Mouse (Mus musculus): ENCODE data around the gene Ccdc174. TPM values are rescaled to one million over a fixed set of nuclear protein-coding genes. Genes with fewer than 3 reads are reported as not detected.
A peak's percentile ranks its signal among the peaks of the same experiment; 100 is the strongest.
"Not testable (repeated sequence)": the region's sequence is repeated elsewhere in the genome, so short reads cannot be mapped to it uniquely, and the experiment has no call there.

Ccdc174 gene
- total RNA-seq (2017) = 47.5 and 69.5 TPM in 2 replicates

GRCm38 (mm10) chr6:91877885-91878651 lies at the start of gene Ccdc174:
Ccdc174 (plus strand) TSS chr6:91878053.
- ATAC-seq (replicated peaks; ENCODE audit: low read depth, poor library complexity, severe bottlenecking) = peak; percentile 99

GRCm38 (mm10) chr6:91832863-91833440 lies 44.9 kb upstream of the Ccdc174 start:
- ATAC-seq (replicated peaks; ENCODE audit: low read depth, poor library complexity, severe bottlenecking) = no peak

DNA sequence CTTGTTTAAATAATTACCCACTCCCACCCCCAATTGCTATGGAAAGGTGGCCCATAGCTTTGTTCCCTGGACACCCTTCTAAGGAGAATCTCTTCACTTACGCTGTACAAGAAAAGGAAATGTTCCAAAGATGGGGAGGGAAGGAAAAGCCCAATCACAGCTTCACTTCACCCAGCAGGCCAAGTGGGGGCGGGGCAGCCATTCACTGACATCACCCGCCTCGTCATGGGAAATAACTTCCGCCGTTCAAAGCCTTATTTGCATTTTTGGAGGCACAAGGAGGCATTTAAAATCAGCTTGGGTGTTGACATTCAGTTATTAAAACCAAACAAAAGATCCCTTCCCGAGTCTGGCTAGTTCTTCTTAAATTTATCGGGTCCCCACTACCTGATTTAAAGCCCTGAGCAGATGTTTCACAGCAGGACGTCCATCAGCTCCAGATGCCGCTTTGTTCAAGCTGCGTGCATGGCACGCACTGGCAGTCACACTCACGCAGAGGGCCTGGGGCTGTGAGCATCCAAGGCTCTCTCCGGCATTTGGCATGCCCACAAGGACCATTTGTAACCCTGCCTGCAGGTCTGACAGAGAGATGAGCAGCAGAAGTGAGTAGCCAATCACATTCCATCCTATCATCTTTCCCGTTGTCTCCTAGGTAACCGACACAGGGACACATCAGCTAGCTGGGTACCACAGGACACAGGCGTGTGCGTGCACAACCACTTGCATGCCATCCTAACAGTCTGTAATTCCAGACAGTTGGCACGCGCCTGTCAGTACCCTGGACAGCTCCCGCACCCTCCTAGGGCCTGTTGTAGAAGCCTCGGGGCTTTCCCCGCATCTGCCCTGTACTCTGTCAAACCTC lies 38.6 kb upstream of the Ccdc174 start:
- ATAC-seq (replicated peaks; ENCODE audit: low read depth, poor library complexity, severe bottlenecking) = peak; percentile 83

DNA sequence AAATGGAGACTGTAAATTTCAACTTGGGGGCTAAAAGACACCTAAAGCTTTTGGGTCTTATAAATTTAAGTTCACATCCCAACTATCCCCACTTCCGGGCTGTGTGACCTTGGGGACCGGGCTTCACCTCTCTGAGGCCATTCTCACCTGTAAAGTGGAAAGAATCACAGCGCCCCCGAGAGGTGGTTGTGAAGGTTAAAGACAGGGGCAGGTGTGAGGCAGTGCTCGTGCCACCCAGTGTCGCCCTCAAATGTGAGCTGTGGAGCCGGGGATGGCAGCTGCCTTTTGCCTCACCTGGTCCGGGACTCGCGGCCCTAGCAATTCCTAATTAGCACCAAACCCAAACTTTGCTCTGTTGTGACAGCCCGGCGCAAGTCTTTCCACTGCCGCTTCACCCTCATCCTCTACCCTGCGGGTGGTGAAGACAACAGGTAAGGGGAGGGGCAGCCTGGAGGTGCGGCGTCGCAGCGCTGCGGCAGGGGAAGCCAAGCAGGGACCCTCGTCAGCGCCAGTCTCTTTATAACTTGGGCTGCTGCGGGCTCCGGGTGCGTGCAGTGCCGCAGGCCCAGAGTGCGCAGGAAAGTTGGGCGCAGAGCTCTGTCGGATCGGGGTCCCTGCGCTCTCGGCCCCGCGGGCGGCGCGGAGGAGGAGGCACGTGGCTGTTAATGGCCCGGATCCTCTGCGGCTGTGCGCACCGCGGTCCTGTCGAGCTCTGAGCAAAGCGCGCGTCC lies 34.8 kb upstream of the Ccdc174 start:
- no peak for ATAC-seq (replicated peaks; ENCODE audit: low read depth, poor library complexity, severe bottlenecking)

DNA sequence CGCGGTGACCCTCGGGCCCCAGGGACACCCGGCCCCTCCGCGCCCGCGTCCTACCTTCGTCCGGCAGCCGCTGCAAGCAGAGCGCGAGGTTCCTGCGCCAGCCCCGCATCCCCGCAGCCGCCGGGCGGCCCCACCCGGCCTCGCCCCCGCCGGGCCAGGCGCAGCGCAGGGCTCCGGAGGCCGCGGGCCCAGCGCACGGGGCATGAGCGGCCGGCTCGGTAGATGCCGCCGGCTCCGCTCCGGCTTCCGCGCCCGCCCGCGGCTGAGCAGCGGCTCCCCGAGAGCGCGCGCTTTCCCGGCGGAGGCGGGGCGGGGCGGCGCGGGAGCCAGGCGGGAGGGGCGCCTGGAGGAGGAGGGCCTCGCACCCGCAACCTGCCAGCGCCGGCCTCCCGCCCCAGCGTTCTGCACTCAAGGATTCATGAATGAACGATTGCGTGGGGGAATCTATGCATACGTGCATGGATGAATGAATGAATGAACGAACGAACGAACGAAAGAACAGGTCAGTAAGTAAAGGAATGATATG lies 34.2 kb upstream of the Ccdc174 start:
- ATAC-seq (replicated peaks; ENCODE audit: low read depth, poor library complexity, severe bottlenecking) = no peak

DNA sequence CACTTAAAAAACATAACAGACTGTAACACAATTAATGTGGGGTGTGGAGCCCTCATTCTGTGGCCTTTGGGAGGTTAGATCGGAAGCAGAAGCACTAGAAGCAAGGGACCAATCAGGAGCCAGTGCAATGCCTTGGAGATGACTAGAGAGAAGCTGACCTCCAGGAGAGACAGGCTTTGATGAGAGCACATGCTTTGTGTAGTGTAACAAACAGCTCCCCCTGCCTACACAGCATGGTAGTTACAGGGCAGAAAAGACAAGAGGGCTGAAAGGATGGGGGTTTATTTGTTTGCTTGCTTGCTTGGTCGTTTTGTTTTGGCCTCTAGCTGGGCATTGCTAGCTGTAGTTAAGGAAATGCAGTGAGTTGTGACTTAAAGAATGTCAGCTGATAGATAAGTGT lies 25.3 kb upstream of the Ccdc174 start:
- ATAC-seq (replicated peaks; ENCODE audit: low read depth, poor library complexity, severe bottlenecking) = peak; percentile 87

- no peak for ATAC-seq (replicated peaks; ENCODE audit: low read depth, poor library complexity, severe bottlenecking)
Observed at GRCm38 (mm10) chr6:91858339-91858738, 19.5 kb upstream of the Ccdc174 start.

DNA sequence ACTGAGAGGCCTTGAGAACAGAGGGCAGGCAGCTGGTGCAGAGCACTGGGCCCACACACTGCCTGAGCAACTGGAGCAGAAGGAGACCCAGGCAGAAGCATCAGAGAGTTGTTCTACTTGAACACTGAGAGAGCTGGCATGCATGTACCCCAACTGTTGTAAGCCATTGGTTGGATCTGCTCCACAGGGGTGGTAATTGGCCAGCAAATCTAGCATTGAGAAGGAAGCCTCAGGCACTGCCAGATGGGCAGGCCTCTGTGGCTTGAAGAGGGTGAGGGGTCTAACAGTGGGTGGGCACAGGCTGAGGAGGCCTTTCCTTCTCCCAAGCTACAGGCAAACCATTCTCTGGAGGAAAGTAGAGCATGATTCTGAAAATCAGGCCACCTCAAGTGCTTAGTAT lies 15.0 kb upstream of the Ccdc174 start:
- ATAC-seq (replicated peaks; ENCODE audit: low read depth, poor library complexity, severe bottlenecking) = no peak

- peak; percentile 22; the same call in 1 of the 2 replicates for ATAC-seq (replicated peaks; ENCODE audit: low read depth, poor library complexity, severe bottlenecking)
Observed at GRCm38 (mm10) chr6:91864595-91864994, 13.3 kb upstream of the Ccdc174 start.

GRCm38 (mm10) chr6:91865601-91866000 lies 12.3 kb upstream of the Ccdc174 start:
- ATAC-seq (replicated peaks; ENCODE audit: low read depth, poor library complexity, severe bottlenecking) = 0 out of 2 replicates have a peak, but pooled peaks have one; percentile 32

GRCm38 (mm10) chr6:91868091-91868490 lies 9.8 kb upstream of the Ccdc174 start:
- ATAC-seq (replicated peaks; ENCODE audit: low read depth, poor library complexity, severe bottlenecking) = no peak

DNA sequence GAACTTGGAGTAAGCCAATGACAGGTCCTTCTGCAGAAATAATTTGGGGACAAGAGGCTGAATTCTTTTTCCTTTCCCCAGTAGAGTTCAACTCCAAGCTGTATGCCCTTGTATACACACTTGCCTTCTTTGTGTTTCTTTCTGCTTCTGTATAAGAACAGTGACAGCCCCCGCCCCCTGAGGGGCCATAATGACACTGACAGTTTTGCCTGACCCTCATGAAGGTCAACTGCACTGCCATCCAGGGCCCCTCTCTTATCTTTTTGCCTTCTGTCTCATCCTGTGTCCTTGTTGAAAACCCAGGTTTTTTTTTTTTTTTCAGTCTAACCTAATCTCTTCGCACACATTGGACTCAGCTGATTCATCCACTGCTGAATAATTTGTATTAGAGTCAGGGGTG lies 5.1 kb upstream of the Ccdc174 start:
- no peak for ATAC-seq (replicated peaks; ENCODE audit: low read depth, poor library complexity, severe bottlenecking)

DNA sequence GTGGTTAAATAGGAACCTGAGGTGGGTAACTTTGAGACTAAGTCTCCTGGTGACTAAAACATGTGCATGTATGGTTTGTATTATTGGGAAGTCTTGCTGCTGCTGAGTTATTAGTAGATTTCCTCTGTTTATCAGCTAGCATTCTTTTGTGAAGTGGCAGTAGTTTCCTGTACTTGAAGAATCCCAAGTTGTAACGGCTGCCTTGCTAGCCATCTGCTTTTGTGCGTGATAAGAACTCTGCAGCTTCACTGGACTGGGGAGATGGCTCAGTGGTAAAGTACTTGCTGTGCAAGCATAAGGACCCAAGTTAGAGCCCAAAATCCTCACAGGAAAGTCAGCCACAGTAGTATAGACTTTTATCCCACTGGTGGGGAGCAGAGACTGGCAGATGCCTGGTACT lies 6.0 kb downstream of the Ccdc174 start:
- 0 out of 2 replicates have a peak, but pooled peaks have one; percentile 15 for ATAC-seq (replicated peaks; ENCODE audit: low read depth, poor library complexity, severe bottlenecking)

DNA sequence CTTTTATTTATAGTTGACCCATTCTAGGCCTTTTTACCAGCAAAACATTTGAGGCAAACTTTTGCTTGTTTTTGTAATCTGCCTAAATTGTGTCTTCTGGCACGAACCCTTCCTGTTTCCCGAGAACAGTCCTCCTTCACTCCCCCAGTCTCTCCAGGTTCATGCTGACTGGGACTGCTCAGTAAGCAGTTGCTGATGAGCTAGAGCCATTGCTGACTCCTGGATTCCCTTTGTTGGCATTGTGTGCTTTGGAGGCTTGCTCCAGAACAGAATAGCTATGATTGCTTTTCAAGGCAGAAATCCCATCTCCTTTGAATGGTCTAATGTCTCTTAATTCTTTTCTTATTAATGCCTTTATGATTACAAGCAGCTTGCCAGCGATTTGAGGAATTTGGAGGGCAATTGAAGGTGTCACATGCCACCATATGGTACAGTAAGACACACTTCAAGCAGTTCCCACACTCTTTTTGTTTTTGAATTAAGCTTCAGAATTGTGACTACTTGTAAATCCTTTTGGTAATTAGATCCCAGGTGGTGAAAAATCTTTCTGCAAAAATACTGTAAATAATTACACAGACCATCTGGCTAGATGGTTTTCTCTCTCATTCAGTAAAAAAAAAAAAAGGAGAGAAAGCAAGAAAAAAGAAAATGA lies 11.5 kb downstream of the Ccdc174 start:
- no peak for ATAC-seq (replicated peaks; ENCODE audit: low read depth, poor library complexity, severe bottlenecking)

GRCm38 (mm10) chr6:91890615-91891014 lies 12.8 kb downstream of the Ccdc174 start:
- no peak for ATAC-seq (replicated peaks; ENCODE audit: low read depth, poor library complexity, severe bottlenecking)

DNA sequence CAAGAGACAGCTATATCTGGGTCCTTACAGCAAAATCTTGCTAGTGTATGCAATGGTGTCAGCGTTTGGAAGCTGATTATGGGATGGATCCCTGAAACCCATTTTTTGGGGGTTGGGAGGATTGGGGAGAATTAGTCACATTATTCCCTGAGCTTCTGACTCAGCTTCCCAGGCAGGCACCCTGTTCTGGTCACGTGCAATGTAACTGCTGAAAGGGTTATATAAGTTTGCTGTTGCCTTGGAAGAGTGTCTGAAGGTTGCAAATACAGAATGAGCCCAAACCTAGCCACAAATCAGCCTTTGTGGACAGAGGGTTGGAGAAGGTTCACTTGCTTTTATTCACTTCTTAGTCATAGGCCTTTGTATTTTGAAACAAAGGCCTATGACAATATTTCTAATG lies 13.9 kb downstream of the Ccdc174 start:
- no peak for ATAC-seq (replicated peaks; ENCODE audit: low read depth, poor library complexity, severe bottlenecking)

DNA sequence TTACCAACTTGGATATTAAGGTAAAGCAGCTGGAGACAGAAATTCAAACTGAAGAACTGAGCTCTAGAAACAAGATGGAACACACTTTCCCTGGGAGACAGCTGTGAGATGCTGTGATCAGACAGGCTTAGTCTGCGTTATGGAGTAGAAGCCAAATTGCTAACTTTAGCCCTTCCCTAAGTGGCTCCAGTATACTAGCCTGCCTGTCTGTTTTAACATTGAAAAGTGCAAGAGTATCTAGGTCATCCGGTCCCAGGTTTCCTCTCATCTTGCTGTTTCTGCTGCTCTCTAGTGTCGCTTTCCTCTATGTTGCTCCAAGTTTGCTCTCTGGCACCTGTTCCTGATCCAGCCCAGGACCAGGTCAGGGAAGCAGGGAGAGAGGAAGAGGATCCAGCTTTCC lies 18.9 kb downstream of the Ccdc174 start:
- no peak for ATAC-seq (replicated peaks; ENCODE audit: low read depth, poor library complexity, severe bottlenecking)

- peak; percentile 94 for ATAC-seq (replicated peaks; ENCODE audit: low read depth, poor library complexity, severe bottlenecking)
Observed at GRCm38 (mm10) chr6:91901505-91901904, 23.7 kb downstream of the Ccdc174 start.

GRCm38 (mm10) chr6:91902509-91902908 lies 24.7 kb downstream of the Ccdc174 start, which contains the start of gene 4930590J08Rik:
4930590J08Rik (plus strand) TSS chr6:91902809.
- not testable (repeated sequence) for ATAC-seq (replicated peaks; ENCODE audit: low read depth, poor library complexity, severe bottlenecking)

All from common myeloid progenitor, adult 5-6 weeks (primary cell).